Mouse (Mus musculus): ENCODE results near the gene Pde10a. TPM values are rescaled to one million over a fixed set of nuclear protein-coding genes. Genes with fewer than 3 reads are reported as not detected.

Gene Pde10a
- total RNA-seq, 2 experiments from 2014 or later = 4.0 to 6.0 TPM

DNA sequence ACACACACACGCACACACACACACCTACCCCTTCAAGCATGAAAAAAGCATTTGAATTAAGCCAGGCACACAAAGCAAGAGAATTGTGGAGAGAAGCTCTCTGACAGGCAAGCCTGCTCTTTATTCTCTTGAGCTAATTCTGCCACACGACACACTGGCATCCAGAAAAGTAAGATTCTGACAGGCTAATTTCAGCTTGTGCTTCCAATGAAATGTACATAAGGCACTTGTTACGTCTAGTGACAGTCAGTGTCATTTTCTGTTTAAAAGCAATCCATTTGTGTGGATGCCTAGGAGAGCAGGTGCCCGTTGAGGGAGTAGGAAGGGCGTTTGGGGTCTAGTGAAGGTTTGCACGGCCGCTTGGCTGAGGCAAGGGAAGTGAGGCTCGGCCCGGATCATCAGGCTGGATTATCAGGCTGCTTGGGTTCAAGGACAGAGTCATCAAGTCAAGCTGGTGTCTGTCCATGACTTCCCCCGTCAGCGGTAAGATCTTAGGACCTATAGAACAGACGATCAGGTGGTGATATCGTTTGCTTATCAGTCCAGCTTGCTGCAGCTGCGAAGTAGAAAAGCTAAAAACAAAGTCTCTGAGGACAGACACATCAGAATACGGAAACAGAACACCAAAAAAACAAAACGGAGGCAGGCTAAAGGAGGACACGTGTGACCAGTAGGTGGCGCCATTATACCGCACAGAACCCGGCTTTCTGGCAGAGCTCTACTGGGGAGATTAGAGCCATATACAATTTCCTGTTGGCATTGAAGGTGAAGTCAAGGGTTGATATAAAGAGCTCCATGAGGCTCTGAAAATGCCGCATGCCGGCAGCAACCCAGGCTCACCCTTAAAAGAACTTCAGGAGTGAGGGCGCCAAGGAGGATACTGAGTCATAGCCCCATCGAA is 506.3 kb downstream of the Pde10a start:
- Histone ChIP-seq H3K27ac (peak overlapping the region; percentile 88), H3K4me3 (peak overlapping the region; percentile 59)
- intact Hi-C loops (cut with DNase I) = loop anchor here (2.0 kb wide), 1 partner anchor 113 kb away; no protein-coding TSS in a partner anchor
- peak; percentile 85 for DNase-seq
- TF ChIP-seq CTCF (IDR thresholded peaks at IDR 0.05) = peak; percentile 95

DNA sequence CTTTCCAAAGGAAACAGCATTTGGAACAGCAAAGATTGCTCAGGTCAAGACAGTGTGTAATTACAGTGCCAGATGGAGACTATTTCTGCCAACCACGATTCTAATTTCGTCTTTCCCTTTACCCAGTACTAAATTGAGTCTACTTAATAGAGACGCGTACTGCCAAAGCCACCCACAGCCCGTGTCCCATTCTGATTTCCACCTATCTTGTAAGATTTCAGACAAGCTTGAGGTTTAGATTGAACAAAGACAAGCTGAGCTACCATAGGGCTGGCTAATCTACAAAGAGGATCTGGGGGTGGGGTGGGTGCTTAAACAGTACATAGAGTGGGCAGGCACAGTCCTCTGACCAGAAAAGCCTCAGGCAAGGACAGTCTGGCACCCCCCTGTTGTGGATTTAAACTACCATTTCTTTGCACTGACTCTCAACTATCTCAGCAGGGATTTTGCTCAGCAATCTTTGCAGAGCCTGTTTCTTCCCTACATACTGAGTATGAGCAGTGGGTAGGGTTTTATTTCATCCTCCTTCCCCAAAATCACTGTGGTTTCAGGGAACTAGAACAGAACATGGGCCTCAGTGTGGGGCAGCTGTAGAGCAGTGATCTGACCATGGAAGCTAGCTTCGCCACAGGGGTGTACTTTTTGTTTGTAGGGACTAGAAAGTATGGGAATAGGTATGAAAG is 507.3 kb downstream of the Pde10a start:
- Histone ChIP-seq H3K27ac (peak overlapping the region; percentile 88), H3K4me3 (peak overlapping the region; percentile 59)
- no peak for TF ChIP-seq CTCF (IDR thresholded peaks at IDR 0.05)
- intact Hi-C loops (cut with DNase I) = loop anchor here (2.0 kb wide), 1 partner anchor 112 kb away; no protein-coding TSS in a partner anchor
- peak; percentile 26 for DNase-seq

DNA sequence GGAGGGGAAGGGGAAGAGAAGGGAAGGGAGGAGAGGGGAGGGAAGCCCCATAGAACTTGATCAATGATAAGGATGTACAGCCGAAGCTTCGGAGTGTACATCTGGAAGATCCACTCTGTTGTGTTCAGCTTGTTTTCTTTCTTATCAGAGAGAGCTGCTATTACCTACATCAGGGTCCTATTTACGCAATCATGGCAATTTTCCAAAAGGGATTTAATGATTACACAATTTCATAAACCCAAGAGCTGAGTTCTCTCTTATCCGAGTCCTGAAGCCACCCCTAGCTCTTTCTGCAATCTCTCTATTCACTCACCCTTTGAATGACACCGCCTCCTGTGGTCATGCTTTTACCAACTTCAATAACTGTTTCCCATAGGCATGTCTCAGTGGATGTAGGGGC is 508.3 kb downstream of the Pde10a start:
- Histone ChIP-seq H3K4me3 (no peak overlapping the region), H3K27ac (no peak overlapping the region)
- no peak for DNase-seq
- intact Hi-C loops (cut with DNase I) = loop anchor here (2.0 kb wide), 1 partner anchor 111 kb away; no protein-coding TSS in a partner anchor
- TF ChIP-seq CTCF (IDR thresholded peaks at IDR 0.05) = no peak

DNA sequence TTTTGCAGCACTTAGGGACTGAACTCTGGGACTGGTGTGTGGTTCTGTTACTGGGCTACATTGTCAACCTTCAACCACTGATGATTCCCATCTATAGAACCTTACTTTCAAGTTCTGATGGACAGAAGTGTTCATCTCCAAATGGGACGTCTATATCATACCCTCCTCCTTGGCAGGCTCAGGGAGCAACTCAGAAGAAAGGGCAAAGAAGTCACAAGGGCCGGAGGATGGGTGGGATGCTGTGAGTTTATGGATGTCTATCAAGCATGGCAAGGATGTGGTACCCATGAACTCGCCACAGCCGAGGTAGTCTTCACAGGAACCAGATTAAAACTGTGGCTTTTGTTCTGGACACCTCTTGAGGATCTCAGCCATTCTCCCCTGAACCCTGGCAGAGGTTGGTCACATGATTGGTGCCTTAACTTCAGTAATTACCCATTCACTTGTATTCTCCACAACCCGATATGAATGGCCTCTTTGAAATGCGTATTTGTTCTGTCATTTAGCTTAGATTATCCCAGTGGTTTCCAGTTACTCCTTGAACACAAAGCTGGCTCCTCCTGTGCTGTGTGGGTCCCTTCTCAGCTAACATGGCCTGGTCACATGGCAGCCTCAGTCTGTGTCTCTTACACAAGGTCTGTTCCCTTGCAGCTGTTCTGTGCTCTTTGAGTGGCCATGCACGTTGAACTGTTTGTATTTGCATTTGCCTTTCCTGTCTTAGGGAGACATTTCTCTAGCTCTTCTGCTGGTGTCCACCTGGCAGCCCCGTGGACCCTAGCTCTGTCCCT is 510.6 kb downstream of the Pde10a start:
- TF ChIP-seq CTCF (IDR thresholded peaks at IDR 0.05) = no peak

More for the DNA sequence above, 510.6 kb downstream of the Pde10a start:
- no peak overlapping the region for H3K27ac ChIP-seq
- DNase-seq = no peak
- H3K4me3 ChIP-seq = no peak overlapping the region
- intact Hi-C loops (cut with DNase I) = no loop called here

Other genes with a start within 250 kb of the Pde10a start
- 100 to 1,000 TPM; 440 to 533 TPM for gene Mpc1, start 242.5 kb upstream of the Pde10a start, total RNA-seq (2021)
- 1 to 10 TPM; 4.9 to 9.6 TPM for gene Sft2d1, start 214.3 kb upstream of the Pde10a start, total RNA-seq (2021)
- gene Prr18, start 187.9 kb upstream of the Pde10a start, total RNA-seq (2021) = under 1 TPM; 0.08 TPM
- not detected for gene T2, start 169.4 kb upstream of the Pde10a start, total RNA-seq (2021)
- not detected for gene T, start 90.9 kb upstream of the Pde10a start, total RNA-seq (2021)
- gene Gm17087, start 41.6 kb downstream of the Pde10a start, total RNA-seq (2021) = not detected

All from gastrocnemius, adult 2 months (tissue).